Mouse (Mus musculus) C2C12 (cell line): ENCODE measurements at regions not wholly inside any gene's neighbourhood (a gene's known extent, or its start where the extent isn't known, plus 50 kb on each side); places are given as distances from the start of the nearest gene placed in this dataset.

Experiments
- H3K27me3 ChIP-seq: one replicate; pipeline ENCODE4 v1.6.1; 2011; ENCODE audit not compliant: control insufficient read depth, insufficient read depth, insufficient read length
- H3K36me3 ChIP-seq: one replicate; pipeline ENCODE4 v1.6.1; 2011; ENCODE audit not compliant: control insufficient read depth, insufficient read depth
- H3K4me3 ChIP-seq: one replicate; pipeline ENCODE4 v1.5.1; 2011; ENCODE audit warnings: mild to moderate bottlenecking, control low read depth; ENCODE audit not compliant: poor library complexity, insufficient read depth, severe bottlenecking
- H3K79me2 ChIP-seq: one replicate; pipeline ENCODE4 v1.6.1; 2011; ENCODE audit not compliant: control insufficient read depth, insufficient read depth
- H3K79me3 ChIP-seq: one replicate; pipeline ENCODE4 v1.6.1; 2011; ENCODE audit warnings: low read depth, control low read depth
- H3ac ChIP-seq: one replicate; pipeline ENCODE3; 2011; ENCODE audit warnings: low read depth; ENCODE audit not compliant: control insufficient read depth, insufficient read length
- CEBPB ChIP-seq: IDR thresholded peaks from one replicate; pipeline ENCODE4 v1.6.1; 2011; ENCODE audit warnings: low read depth, mild to moderate bottlenecking, control low read depth, moderate library complexity
- CTCF ChIP-seq: IDR thresholded peaks from one replicate; pipeline ENCODE4 v1.5.1; 2011; ENCODE audit not compliant: control insufficient read depth, insufficient read depth, insufficient read length
- FOSL1 ChIP-seq: IDR thresholded peaks from one replicate; pipeline ENCODE4 v1.8.0; 2011; ENCODE audit warnings: mild to moderate bottlenecking, low read length; ENCODE audit not compliant: poor library complexity, insufficient read depth, severe bottlenecking
- MAX ChIP-seq: IDR thresholded peaks from one replicate; pipeline ENCODE4 v1.6.1; 2011; ENCODE audit warnings: mild to moderate bottlenecking, control low read depth
- MYOD1 ChIP-seq: IDR thresholded peaks from one replicate; pipeline ENCODE4 v1.6.1; 2011; ENCODE audit warnings: low read depth; ENCODE audit not compliant: control insufficient read depth, insufficient read length
- MYOG ChIP-seq: IDR thresholded peaks from one replicate; pipeline ENCODE4 v1.6.1; 2011; ENCODE audit not compliant: control insufficient read depth, insufficient read length; ENCODE audit errors: extremely low read depth
- USF1 ChIP-seq: IDR thresholded peaks from one replicate; pipeline ENCODE4 v1.6.1; 2011; ENCODE audit warnings: low read depth, mild to moderate bottlenecking, control low read depth, moderate library complexity

- no peaks in the 10 kb centered on the region for H3K27me3 ChIP-seq
- no peak overlapping the region for H3K4me3 ChIP-seq
- H3K79me3 ChIP-seq = no peaks in the 10 kb centered on the region
- H3K79me2 ChIP-seq = no peaks in the 10 kb centered on the region
- no peaks in the 10 kb centered on the region for H3K36me3 ChIP-seq
- no peak overlapping the region for H3ac ChIP-seq
- no peak for TF ChIP-seq CEBPB
- no peak for TF ChIP-seq USF1
- no peak for TF ChIP-seq CTCF
- TF ChIP-seq MYOD1 = no peak
- TF ChIP-seq FOSL1 = no peak
- TF ChIP-seq MYOG = no peak
These were observed 138.5 kb upstream of the Tmpo start for GRCm38 (mm10) chr10:91319442-91320112.

- H3K36me3 ChIP-seq = no peaks in the 10 kb centered on the region
- H3K27me3 ChIP-seq = no peaks in the 10 kb centered on the region
- H3K79me2 ChIP-seq = no peaks in the 10 kb centered on the region
- no peak overlapping the region for H3K4me3 ChIP-seq
- no peaks in the 10 kb centered on the region for H3K79me3 ChIP-seq
- TF ChIP-seq USF1 = no peak
- no peak for TF ChIP-seq CEBPB
- no peak for TF ChIP-seq CTCF
- no peak for TF ChIP-seq MYOG
- TF ChIP-seq MAX = no peak
- TF ChIP-seq FOSL1 = no peak
- TF ChIP-seq MYOD1 = no peak
- no peak overlapping the region for H3ac ChIP-seq
These were observed 133.3 kb upstream of the Tmpo start for GRCm38 (mm10) chr10:91314441-91314840.

GRCm38 (mm10) chr10:91313316-91313715 is 132.2 kb upstream of the Tmpo start:
- no peak overlapping the region for H3K4me3 ChIP-seq
- H3K27me3 ChIP-seq = no peaks in the 10 kb centered on the region
- H3K36me3 ChIP-seq = no peaks in the 10 kb centered on the region
- H3ac ChIP-seq = no peak overlapping the region
- no peaks in the 10 kb centered on the region for H3K79me2 ChIP-seq
- TF ChIP-seq CEBPB = no peak
- TF ChIP-seq MYOG = no peak
- no peak for TF ChIP-seq USF1
- TF ChIP-seq MAX = no peak
- no peaks in the 10 kb centered on the region for H3K79me3 ChIP-seq

GRCm38 (mm10) chr10:91312913-91313312 is 131.8 kb upstream of the Tmpo start:
- H3ac ChIP-seq = no peak overlapping the region
- TF ChIP-seq FOSL1 (no peak), CTCF (no peak), MYOD1 (no peak), USF1 (no peak), CEBPB (no peak), MYOG (no peak), MAX (no peak)
- H3K4me3 ChIP-seq = no peak overlapping the region
- H3K36me3 ChIP-seq = no peaks in the 10 kb centered on the region
- H3K79me2 ChIP-seq = no peaks in the 10 kb centered on the region
- no peaks in the 10 kb centered on the region for H3K27me3 ChIP-seq
- H3K79me3 ChIP-seq = no peaks in the 10 kb centered on the region

- Histone ChIP-seq H3K27me3 (no peaks in the 10 kb centered on the region), H3K36me3 (no peaks in the 10 kb centered on the region), H3K79me3 (no peaks in the 10 kb centered on the region), H3K4me3 (no peak overlapping the region), H3ac (no peak overlapping the region), H3K79me2 (no peaks in the 10 kb centered on the region)
- TF ChIP-seq MYOG = no peak
- TF ChIP-seq MYOD1 = no peak
- no peak for TF ChIP-seq CTCF
- no peak for TF ChIP-seq USF1
These were observed 119.0 kb upstream of the Tmpo start for GRCm38 (mm10) chr10:91300067-91300466.

GRCm38 (mm10) chr10:91297792-91298460 is 116.8 kb upstream of the Tmpo start:
- Histone ChIP-seq H3K27me3 (no peaks in the 10 kb centered on the region), H3K79me2 (no peaks in the 10 kb centered on the region), H3K36me3 (no peaks in the 10 kb centered on the region), H3K4me3 (no peak overlapping the region), H3ac (no peak overlapping the region), H3K79me3 (no peaks in the 10 kb centered on the region)
- no peak for TF ChIP-seq USF1
- no peak for TF ChIP-seq MYOG
- TF ChIP-seq FOSL1 = no peak
- no peak for TF ChIP-seq MYOD1
- no peak for TF ChIP-seq CEBPB
- no peak for TF ChIP-seq MAX
- TF ChIP-seq CTCF = no peak
